Mouse (Mus musculus) kidney, embryonic 14.5 days (tissue): ENCODE results near the gene Scin. TPM values are rescaled to one million over a fixed set of nuclear protein-coding genes. Genes with fewer than 3 reads are reported as not detected.

Source experiments
- polyA plus RNA-seq: library from polyadenylated mRNA; unstranded; fragments of >200 nt; fragmentation: Nextera tagmentation; extraction: Ambion mirVana; gene quantifications from 2 replicates; pipeline ENCODE4 v1.2.1, GENCODE M21; 2014

The Scin gene
- polyA plus RNA-seq, 1 experiment from 2014 or later = 8.4 TPM

Other genes starting within 250 kb of the Scin start
- gene Arl4a, start 96.2 kb downstream of the Scin start, polyA plus RNA-seq = 48.1 and 50.2 TPM in 2 replicates
- not detected in 2 replicates for gene Lsmem1, start 65.3 kb upstream of the Scin start, polyA plus RNA-seq
- gene Ifrd1, start 114.3 kb upstream of the Scin start, polyA plus RNA-seq = 128 and 131 TPM in 2 replicates